Mouse (Mus musculus) frontal cortex, postnatal 36 days (tissue): Measurements from ENCODE around the gene Ubap1l.

Source experiments
- DNase-seq, 2 experiments: peaks; one replicate each; pipeline ENCODE4 v3.0.0; 2022; ENCODE audit warnings: low spot score in 2 of 2

The Ubap1l gene

DNA sequence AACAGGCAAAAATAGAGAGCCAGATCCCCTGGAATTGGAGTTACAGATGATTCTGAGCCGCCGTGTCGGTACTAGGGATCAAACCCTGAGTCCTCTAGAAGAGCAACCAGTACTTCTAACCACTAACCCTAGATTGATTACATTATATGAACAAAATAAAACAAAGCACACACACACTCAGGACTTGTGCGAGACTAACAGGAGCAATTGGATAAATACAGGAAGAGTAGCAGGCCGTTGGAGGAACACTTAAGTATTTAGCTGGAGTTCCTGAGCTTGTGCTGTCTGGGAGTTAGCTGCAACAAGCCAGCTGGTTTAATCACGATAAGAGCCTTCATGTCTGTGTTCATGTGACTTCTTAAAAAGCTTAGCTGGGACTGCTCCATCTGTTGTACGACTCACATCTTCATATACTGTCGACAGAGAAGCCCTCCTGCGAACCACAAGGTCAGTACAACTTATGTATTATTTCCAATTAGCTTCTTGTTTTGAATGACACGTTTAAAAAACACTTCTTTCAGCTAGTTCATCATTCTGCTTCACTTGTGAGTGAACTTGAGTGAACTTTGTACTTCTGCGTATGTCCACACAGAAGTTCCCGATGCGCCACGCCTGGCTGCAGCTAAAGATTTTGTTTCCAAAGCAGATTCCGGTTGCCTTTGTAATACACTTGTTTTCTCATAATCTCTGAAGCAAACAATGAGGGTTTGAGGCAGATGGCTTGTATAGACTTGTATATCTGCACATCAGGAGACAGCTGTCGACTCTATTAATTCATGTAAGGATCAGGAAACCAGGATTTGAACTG lies at the start of gene Ubap1l:
Ubap1l (plus strand) TSS at position 401 of the 808 bp plus-strand sequence.
- DNase-seq = no peak

DNA sequence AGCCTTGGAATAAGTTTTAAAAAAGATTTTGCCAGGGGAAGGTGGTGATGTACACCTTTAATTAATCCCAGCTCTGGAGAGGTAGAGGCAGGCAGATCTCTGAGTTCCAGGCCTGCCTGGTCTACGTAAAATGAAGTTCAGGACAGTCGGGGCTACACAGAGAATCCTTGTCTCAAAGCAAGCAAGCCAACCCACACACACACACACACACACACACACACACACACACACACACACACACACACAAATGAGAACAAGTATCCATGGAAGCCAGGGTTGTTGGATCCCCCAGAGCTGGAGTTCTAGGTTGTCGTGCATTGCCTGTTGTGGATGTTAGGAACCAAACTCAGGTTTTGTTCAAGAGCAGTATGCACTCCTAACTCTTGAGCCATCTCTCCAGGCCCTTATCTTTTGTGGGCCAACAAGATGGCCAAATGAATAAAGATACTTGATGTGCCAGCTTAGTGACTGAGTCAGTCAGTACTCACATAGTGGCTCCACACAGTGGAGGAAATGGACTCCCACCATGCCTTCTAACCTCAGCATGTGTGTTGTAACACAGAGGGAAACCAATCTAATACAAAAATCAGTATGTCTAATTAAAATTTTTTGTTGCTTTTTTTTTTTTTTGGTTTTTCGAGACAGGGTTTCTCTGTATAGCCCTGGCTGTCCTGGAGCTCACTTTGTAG lies 48.0 kb upstream of the Ubap1l start:
- DNase-seq = no peak

DNA sequence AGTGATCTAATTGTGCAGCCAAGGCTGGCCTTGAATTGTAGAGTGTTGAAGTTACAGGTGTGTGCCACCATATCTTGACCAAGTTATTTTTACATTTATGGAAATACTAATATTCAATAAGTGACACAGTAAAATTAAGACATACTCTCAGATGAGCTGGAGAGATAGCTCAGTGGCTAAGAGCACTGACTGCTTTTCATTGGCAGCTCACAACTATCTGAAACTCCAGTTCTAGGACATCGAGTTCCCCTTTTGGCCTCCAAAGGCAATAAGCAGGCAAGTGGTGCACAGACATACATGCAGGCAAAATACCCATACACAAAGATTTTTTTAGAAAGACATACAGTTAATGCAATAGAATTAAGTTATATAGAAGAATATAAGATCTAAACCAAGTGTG lies 47.0 kb upstream of the Ubap1l start:
- no peak for DNase-seq

DNA sequence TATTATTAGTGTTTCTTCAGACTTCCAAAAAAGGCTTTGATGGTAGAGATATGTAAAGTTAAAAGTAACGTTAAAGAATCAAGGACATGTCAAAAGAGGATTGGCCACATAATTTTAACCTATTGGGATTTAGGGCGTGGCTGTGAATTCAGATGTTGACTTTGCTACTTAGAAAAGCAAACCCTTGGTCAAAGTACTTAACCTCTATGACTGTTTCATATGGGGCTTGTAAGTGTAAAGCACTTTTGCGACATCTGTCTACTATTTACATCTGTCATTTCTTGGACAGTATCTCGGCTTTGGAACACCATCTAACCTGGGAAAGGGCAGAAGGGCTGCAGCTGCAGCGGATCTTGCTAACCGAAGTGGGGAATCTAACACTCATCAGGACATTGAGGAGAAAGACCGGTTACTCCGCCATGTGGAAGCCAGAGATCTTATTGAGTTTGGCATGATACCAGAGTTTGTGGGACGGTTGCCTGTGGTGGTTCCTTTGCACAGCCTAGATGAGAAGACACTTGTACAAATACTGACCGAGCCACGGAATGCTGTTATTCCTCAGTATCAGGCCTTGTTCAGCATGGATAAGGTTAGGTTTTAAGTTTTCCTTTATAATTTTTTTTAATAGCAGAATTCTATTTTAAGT lies 38.5 kb upstream of the Ubap1l start:
- no peak for DNase-seq

DNA sequence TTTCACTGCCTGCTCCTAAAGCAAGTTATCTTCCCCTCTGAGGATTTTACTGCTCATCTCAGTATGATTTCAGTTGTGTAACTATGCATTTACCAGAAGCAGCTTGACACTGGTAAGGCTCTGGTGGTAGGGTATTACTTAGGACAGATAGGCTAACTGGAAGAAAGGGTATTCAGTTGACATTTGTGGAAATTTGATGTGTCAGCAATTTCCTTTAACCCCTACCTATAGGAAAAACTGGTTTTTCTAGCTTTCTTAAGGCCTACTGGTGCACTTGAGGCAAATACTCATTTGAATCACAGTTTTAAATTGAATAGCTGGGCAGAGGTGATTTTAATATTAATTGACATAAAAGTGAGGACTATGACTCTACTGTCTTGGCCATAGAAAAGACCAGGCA lies 34.9 kb upstream of the Ubap1l start:
- no peak for DNase-seq

DNA sequence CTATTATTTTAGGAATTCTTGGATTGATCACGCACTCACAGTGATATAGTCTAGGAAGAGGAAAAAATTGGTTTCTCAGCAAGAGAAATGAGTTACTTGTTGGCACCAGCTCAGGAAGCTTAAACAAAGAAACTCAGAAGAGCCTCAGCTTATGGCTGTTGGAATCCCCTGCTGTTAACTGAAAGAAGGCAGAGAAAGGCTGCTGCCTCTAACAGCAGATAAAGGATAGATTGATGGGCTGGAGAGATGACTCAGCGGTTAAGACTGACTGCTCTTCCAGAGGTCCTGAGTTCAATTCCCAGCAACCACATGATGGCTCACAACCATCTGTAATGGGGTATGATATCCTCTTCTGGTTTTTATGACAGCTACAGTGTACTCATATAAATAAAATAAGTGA lies 33.5 kb upstream of the Ubap1l start:
- DNase-seq = no peak

DNA sequence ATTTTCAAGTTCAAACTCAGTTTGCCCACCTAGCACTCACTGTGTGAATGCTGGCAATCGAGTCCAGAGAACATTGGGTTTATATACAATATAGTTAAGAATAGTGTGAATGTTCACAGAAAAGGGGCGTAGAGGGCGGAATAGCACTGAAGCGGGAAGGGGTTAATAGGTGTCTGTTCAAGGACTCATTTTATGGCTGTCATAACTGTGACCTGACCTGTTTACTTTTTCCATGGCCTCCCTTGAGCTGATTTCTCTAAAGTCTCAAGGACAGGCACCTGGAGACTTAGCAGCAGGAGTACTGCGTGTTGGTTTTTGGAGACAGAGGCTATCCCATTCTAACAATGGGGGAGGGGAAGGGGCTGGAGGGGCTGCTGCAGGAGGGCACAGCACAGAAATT lies 26.9 kb upstream of the Ubap1l start:
- no peak for DNase-seq

DNA sequence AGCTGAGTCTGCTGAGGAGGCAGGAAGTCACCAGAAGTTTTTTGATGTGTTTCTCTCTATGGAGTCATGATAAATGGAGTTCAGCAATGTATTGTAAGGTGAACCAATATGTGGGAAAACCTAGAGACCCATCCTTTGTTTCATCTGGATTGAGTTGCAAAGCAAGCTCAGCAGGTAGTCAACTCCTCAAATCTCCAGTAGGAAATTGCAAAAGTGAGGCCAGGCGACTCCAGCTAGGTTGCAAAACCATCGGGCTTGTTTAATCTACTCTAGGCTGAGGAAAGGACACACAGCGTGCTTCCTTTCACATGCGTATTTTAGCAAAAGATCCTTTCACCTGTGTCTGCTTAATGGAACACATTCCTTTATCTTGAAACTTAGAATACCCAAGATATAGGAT lies 21.7 kb upstream of the Ubap1l start:
- no peak for DNase-seq

DNA sequence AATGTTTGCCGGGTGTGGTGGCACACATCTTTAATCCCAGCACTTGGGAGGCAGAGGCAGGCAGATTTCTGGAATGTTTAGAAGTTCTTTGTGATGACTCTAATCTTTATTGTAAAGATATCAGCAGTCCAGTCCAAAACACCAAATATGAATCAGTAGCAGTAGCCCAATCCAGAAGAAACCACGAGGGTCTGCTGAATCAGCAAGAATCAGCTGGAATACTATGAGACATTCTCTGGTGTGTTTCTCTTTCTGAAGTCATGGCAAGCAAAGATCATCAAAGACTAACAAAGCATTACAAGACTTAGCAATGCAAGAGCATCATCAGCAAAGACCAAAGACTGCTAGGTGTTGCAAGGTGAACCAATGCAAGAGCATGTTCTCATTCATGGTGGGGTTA lies 20.4 kb upstream of the Ubap1l start:
- DNase-seq = no peak

DNA sequence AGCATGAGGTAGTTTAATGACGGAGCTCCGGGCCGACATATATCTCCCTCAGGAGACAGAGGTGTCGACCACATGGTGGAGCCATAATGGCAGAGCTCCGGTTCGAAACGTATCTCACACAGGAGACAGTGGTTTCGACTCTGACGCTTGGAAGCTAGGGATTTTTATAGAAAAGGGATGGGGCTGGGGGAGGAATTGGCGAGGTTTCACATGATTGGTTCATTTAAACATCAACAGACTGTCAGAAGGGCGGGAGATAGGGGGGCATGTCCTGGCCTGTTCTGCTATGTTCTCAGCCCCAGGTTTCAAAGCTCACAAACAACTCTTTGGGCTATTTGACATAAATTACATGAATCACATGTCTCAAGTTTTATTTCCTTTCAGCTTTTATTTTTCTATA lies 15.4 kb upstream of the Ubap1l start:
- DNase-seq = peak; percentile 9 to 45

DNA sequence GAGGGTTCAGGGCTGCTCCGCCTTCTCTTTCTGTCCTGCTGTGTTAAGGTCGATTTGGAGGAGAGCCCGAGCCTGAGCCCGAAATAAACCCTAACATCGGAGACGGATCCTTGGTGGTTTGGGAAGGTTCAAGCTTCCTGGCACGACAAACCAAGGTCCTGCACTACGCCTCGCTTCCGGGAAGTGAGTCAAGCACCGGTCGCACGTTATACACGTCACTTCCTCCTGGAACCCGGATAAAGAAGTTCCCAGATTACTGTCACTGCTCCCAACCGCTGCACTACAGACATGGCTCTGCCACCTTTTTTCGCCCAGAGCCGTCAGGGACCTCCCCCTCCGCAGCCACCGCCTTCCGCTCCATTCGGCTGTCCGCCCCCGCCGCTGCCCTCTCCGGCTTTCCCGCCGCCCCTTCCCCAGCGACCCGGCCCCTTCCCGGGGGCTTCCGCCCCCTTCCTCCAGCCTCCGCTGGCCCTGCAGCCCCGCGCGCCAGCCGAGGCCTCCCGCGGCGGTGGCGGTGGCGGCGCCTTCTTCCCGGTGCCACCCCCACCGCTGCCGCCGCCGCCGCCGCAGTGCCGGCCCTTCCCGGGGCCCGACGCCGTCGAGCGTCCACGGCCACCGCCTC lies 14.9 kb upstream of the Ubap1l start, which contains the start of gene Pdcd7:
Pdcd7 (plus strand) TSS at position 251 of the 622 bp plus-strand sequence.
- DNase-seq = peak; percentile 98

DNA sequence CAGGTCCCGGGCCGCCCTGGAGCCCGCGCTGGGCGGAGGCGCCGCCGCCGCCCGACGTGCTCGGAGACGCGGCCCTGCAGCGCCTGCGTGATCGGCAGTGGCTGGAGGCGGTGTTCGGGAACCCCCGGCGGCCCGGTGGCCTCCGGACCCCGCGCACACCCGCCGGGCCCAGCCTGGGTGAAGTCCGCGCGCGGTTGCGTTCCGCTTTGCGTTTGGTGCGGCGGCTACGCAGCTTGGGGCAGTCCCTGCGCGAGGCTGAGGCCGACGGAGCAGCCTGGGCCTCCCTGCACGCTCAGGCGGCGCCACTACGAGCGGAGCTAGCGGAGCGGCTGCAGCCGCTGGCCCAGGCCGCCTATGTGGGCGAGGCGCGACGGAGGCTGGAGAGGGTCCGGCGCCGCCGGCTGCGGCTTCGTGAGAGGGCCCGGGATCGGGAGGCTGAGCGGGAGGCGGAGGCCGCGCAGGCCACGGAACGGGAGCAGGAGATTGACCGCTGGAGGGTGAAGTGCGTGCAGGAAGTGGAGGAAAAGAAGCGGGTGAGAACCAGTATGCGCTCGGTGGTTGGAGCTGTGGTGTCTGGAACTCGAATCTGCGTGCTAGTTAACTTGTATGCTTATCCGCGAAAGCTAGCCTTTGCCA lies 14.2 kb upstream of the Ubap1l start:
- peak; percentile 38 to 41 for DNase-seq

DNA sequence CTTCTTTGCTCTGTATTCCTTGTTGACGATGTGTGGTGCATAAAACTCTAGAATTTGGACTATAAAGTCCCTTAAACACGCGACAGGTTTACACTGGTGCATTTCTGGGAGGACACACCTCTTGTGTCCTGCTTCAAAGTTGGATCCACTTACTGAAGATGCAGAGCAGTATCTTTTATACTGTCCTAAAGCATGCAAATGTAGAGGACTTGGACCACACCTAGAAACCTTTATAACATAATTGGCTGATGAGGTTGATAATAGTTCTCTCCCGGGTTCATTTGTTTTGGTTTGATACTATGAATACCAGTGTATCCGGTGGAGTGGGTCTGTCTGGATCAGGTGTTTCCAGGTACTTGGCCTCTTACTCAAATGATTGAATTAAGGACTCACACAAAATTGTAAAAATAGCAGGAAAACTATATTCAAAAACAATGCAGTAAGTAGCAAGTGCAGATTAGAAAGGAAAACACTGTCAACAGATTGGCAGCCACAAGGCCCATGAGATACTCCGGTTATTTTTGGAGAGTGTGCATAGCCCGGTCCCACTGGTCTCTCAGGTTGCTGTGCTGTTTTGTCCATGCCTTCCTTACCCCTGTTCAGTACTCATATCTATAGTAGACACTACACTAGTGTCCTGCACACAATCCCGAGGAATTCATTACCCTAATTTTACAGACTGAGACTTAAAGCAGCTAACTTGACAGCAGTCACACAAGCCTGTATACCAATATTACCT lies 13.6 kb upstream of the Ubap1l start:
- DNase-seq = no peak

DNA sequence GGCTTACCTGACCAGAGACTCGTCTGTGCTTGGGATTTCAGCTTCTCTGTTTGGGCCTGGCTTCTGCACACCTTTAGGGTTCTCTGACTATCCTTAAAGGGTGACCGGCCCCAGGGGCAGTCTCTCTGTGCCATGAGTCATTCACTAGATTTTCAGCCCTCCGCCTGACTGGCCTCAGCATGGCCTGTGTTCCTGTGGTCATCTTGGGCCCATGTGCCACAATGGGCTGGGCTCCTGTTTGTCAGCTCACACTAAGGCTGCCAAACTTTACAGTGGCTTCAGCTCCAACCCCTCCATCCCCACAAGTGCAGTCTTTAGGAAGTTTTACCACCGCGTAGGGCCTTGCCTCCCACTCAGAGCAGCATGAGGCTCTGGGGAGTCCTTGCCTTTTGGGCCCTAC lies 7.6 kb upstream of the Ubap1l start:
- DNase-seq = no peak

DNA sequence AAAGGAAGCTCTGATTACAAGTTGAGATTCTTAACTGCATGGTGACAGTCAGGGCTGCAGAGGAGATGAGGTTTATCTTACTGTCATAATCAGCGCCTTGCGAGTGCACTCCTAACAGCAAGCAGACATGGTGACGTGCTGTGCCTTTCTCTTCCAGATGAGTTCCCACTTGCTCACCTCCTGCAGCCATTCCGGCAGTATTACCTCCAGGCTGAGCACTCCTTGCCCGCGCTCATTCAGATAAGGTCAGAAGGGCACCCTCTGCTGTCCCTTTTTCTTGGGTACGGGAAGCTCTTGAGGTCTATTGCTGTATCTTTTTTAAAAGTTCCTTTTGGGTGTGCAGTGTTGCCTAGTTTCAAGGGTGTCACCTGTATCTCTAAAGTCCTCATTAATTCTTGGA lies 4.3 kb upstream of the Ubap1l start:
- no peak for DNase-seq

DNA sequence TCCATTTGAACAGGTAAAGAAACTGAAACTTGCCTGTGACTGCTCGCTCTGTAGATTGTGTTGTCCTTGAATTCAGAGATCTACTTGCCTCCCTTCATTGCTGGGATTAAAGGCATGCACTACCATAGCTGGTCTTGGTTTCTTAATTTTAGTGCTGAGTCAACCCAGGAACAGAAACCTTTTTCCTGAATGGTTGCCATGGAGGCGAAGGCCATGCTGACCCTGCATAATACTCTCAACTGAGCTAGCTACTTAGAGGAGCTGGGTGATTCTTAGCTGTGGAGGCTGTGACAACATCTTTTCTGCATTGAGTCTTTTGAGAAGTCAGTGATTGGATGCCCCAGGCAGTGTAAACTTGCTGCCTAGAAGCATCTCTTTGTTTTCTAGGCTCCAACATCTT lies 3.9 kb upstream of the Ubap1l start:
- no peak for DNase-seq

DNA sequence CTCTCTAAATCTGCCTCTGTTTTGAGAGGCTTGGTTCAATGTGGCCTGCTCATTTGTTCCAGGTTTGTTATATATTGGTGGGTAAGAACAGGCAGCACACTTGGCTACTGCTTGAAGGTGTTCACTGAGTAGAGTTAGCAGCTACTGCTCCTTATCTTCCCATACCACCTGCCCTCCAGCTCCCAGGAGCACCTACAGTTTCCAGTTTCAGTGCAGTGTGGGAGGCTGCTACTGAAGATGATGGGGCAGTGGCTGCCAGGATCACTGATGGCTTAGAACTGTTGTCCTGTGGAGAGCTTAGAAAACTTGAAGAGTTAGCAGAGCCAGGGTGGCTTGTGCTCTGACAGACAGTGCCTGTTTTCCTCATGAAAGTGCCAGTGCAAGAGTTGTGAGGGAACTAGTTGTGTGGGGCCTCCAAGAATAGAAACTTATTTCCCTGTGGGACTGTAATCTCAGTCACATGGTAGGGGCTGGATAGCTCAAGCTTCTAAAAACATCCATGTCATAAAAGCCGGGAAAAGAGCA lies 1.8 kb upstream of the Ubap1l start:
- no peak for DNase-seq

DNA sequence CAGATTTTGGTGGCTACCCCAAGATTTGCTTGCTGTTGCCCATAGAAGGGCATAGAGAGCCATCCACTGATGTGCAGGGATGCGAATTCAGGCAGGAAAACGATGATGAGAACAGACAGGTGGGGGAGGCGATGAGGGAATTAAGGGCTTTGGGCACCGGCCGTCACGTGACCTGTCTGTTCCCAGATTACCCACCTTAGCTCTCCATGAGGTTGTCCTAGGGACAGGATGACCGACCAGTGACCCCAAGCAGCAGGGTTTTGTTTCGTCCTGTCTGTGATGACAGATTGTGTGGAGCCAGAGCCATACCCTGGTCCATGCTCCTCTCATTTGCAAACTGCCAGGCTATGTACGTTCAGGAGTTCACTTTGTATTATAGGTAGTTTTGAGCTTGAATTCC lies 2.8 kb downstream of the Ubap1l start:
- no peak for DNase-seq

DNA sequence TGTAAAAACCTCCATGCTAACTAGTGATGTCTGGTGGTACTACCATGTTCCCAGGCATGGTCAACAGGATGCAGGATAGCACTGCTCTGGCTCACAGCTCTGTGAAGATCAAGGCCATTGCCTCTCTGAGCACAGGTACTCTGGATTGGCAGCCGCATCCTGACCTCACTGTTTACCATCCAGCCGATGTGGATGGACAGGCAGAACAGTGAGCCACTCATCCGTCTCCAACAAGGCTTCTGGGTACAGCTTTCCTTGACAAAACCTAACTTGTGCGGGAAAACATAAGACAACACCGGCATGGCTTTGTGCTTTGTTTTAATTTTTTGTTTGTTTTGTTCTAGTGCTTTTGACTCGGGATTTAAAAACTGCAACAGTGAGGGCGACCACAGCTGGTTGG lies 4.9 kb downstream of the Ubap1l start:
- DNase-seq = no peak

DNA sequence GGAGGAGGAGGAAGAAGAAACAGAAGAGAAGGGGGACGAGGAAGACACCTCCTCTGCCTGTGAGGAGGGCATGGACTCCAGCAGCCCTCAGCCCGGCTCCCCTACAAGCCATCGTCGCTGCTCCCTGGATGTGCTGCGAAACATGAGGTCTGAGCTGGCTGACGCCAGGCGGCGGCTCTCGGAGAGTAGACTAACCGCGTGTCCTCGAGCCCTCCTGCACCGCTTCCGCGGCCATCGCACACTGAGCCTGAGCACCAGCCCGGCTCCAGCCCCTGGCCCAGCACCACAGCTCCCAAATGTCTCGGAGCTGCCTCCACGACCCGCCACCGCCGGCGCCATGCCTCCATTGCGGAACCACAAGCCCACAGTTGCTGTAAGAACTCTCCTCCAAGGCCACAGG lies 10.9 kb downstream of the Ubap1l start:
- DNase-seq = no peak

DNA sequence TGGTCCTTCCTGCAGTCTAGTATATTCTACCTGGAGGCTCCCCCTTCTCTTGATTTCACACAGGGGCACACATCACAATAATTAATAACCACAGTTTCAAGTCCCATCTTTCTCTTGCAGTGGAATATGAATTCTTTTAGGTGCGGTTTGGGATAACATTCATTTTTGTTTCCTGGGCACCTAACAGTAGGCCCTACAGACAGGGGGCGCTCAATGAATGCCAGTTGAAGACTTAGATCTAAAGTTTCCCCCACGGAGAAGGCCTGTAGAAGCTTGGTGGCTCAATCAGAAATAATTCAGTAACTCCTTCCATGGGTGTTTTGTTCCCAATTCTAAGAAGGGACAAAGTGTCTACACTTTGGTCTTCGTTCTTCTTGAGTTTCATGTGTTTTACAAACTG lies 11.6 kb downstream of the Ubap1l start:
- DNase-seq = peak in 1 of 2 experiments; percentile 18
